Mouse (Mus musculus) myocyte (in vitro differentiated cells): ENCODE data around the gene Gm49405. TPM values are rescaled to one million over a fixed set of nuclear protein-coding genes. Genes with fewer than 3 reads are reported as not detected.
"Not testable (repeated sequence)": the region's sequence is repeated elsewhere in the genome, so short reads cannot be mapped to it uniquely, and the experiment has no call there.

Experiments used
- H3K27me3 ChIP-seq: one replicate; pipeline ENCODE4 v1.6.1; 2011; ENCODE audit not compliant: control insufficient read depth, insufficient read depth, insufficient read length
- H3K36me3 ChIP-seq: one replicate; pipeline ENCODE4 v1.6.1; 2011; ENCODE audit not compliant: control insufficient read depth, insufficient read depth
- H3K4me2 ChIP-seq: one replicate; pipeline ENCODE4 v1.6.1; 2011; ENCODE audit warnings: low read depth, control low read depth
- H3K4me3 ChIP-seq: one replicate; pipeline ENCODE4 v1.5.1; 2011; ENCODE audit warnings: mild to moderate bottlenecking, control low read depth, moderate library complexity
- H3K79me2 ChIP-seq: one replicate; pipeline ENCODE4 v1.6.1; 2011; ENCODE audit not compliant: control insufficient read depth, insufficient read depth
- H3ac ChIP-seq: one replicate; pipeline ENCODE4 v1.6.1; 2011; ENCODE audit not compliant: control insufficient read depth, insufficient read length
- CEBPB ChIP-seq: IDR thresholded peaks from 2 replicates; pipeline ENCODE4 v1.6.1; 2011; ENCODE audit warnings: mild to moderate bottlenecking, moderate library complexity; ENCODE audit not compliant: poor library complexity, insufficient read depth, severe bottlenecking
- E2F4 ChIP-seq: IDR thresholded peaks from one replicate; pipeline ENCODE4 v1.6.1; 2011; ENCODE audit warnings: mild to moderate bottlenecking, control low read depth, moderate library complexity; ENCODE audit not compliant: insufficient read depth
- MAX ChIP-seq: IDR thresholded peaks from one replicate; pipeline ENCODE4 v1.6.1; 2011; ENCODE audit warnings: low read depth, mild to moderate bottlenecking, control low read depth
- MYOD1 ChIP-seq, 3 experiments: IDR thresholded peaks; one replicate each; pipeline ENCODE4 v1.6.1; 2011; ENCODE audit warnings: control low read depth in 2 of 3, low read depth in 2 of 3, mild to moderate bottlenecking in 2 of 3, moderate library complexity in 1 of 3; ENCODE audit not compliant: insufficient read length in 2 of 3, control insufficient read depth in 1 of 3
- MYOG ChIP-seq, 3 experiments: IDR thresholded peaks; one replicate each; pipeline ENCODE4 v1.6.1; 2011; ENCODE audit warnings: control low read depth in 2 of 3, low read depth in 2 of 3, mild to moderate bottlenecking in 2 of 3; ENCODE audit not compliant: insufficient read length in 2 of 3, control insufficient read depth in 1 of 3, insufficient read depth in 1 of 3
- POLR2A ChIP-seq: IDR thresholded peaks from one replicate; pipeline ENCODE4 v1.6.1; 2011; ENCODE audit warnings: low read depth, mild to moderate bottlenecking, control low read depth, moderate library complexity; ENCODE audit not compliant: insufficient read length
- POLR2AphosphoS2 ChIP-seq: IDR thresholded peaks from one replicate; pipeline ENCODE4 v1.6.1; 2011; ENCODE audit warnings: low read depth, control low read depth; ENCODE audit not compliant: insufficient read length
- REST ChIP-seq: IDR thresholded peaks from one replicate; pipeline ENCODE4 v1.6.1; 2011; ENCODE audit warnings: mild to moderate bottlenecking, control low read depth, moderate library complexity; ENCODE audit not compliant: insufficient read depth, insufficient read length
- SRF ChIP-seq: IDR thresholded peaks from one replicate; pipeline ENCODE4 v1.6.1; 2011; ENCODE audit warnings: low read depth; ENCODE audit not compliant: control insufficient read depth, insufficient read length
- TCF12 ChIP-seq: IDR thresholded peaks from one replicate; pipeline ENCODE4 v1.6.1; 2011; ENCODE audit warnings: mild to moderate bottlenecking, control low read depth; ENCODE audit not compliant: poor library complexity, insufficient read depth, severe bottlenecking
- TCF3 ChIP-seq: IDR thresholded peaks from one replicate; pipeline ENCODE4 v1.6.1; 2011; ENCODE audit warnings: low read depth, control low read depth; ENCODE audit not compliant: insufficient read length
- USF1 ChIP-seq: IDR thresholded peaks from one replicate; pipeline ENCODE4 v1.6.1; 2011; ENCODE audit warnings: low read depth, mild to moderate bottlenecking, control low read depth, moderate library complexity
- polyA plus RNA-seq: library from polyadenylated mRNA; unstranded; fragments of >200 nt; fragmentation: generic; extraction: Trizol; gene quantifications from one replicate; pipeline ENCODE4 v1.2.1, GENCODE M21; 2012; ENCODE audit warnings: missing spikeins

Gene Gm49405
- polyA plus RNA-seq, 1 experiment: 0.50 TPM

- Histone ChIP-seq H3ac (no peak overlapping the region), H3K4me2 (no peak overlapping the region), H3K79me2 (no peaks in the 10 kb centered on the region), H3K4me3 (no peak overlapping the region), H3K27me3 (peaks cover 5% of the 10 kb centered on the region), H3K36me3 (no peaks in the 10 kb centered on the region)
- no peak for TF ChIP-seq TCF12
- TF ChIP-seq E2F4: no peak
- no peak for TF ChIP-seq POLR2AphosphoS2
- no peak for TF ChIP-seq REST
- TF ChIP-seq MYOG (IDR thresholded peaks at IDR 0.05; ENCODE audit: control insufficient read depth in 1 of 3, insufficient read depth in 1 of 3, insufficient read length in 2 of 3, low read depth in 2 of 3): no peak
- TF ChIP-seq MYOD1 (IDR thresholded peaks at IDR 0.05; ENCODE audit: control insufficient read depth in 1 of 3, insufficient read length in 2 of 3, low read depth in 2 of 3): no peak
- no peak for TF ChIP-seq POLR2A
- no peak for TF ChIP-seq CEBPB
- TF ChIP-seq MAX: no peak
- no peak for TF ChIP-seq SRF
- no peak for TF ChIP-seq TCF3
- no peak for TF ChIP-seq USF1
Measured at GRCm38 (mm10) chr19:3964030-3964429, 36.4 kb upstream of the Gm49405 start.

- H3K79me2 ChIP-seq: no peaks in the 10 kb centered on the region
- no peak overlapping the region for H3K4me3 ChIP-seq
- H3K4me2 ChIP-seq: no peak overlapping the region
- H3K36me3 ChIP-seq: no peaks in the 10 kb centered on the region
- no peak overlapping the region for H3ac ChIP-seq
- peaks cover 18% of the 10 kb centered on the region for H3K27me3 ChIP-seq
- no peak for TF ChIP-seq E2F4
- no peak for TF ChIP-seq SRF
- TF ChIP-seq REST: no peak
Measured at GRCm38 (mm10) chr19:3966330-3967075, 33.9 kb upstream of the Gm49405 start.

- TF ChIP-seq SRF (no peak), MYOD1 (IDR thresholded peaks at IDR 0.05; ENCODE audit: control insufficient read depth in 1 of 3, insufficient read length in 2 of 3, low read depth in 2 of 3) (no peak), CEBPB (no peak), REST (no peak)
- Histone ChIP-seq H3K4me3 (no peak overlapping the region), H3K27me3 (peaks cover 18% of the 10 kb centered on the region), H3ac (no peak overlapping the region), H3K79me2 (no peaks in the 10 kb centered on the region), H3K36me3 (no peaks in the 10 kb centered on the region), H3K4me2 (no peak overlapping the region)
Measured at GRCm38 (mm10) chr19:3967258-3967657, 33.2 kb upstream of the Gm49405 start.

GRCm38 (mm10) chr19:3972229-3972628 lies 28.2 kb upstream of the Gm49405 start, which contains the start of gene Aldh3b2:
Gene Aldh3b2, plus strand, starts transcription at chr19:3972328.
- no peak for TF ChIP-seq E2F4
- peak in 2 of 3 experiments; percentile 68 to 81 for TF ChIP-seq MYOD1 (IDR thresholded peaks at IDR 0.05; ENCODE audit: control insufficient read depth in 1 of 3, insufficient read length in 2 of 3, low read depth in 2 of 3)
- TF ChIP-seq MYOG (IDR thresholded peaks at IDR 0.05; ENCODE audit: control insufficient read depth in 1 of 3, insufficient read depth in 1 of 3, insufficient read length in 2 of 3, low read depth in 2 of 3): peak in 2 of 3 experiments; percentile 39 to 78
- Histone ChIP-seq H3K4me2 (no peak within 1 kb of the TSS), H3K36me3 (no peaks in the 10 kb centered on the region), H3ac (no peak within 1 kb of the TSS), H3K4me3 (no peak within 1 kb of the TSS), H3K27me3 (peaks cover 24% of the 10 kb centered on the region), H3K79me2 (no peaks in the 10 kb centered on the region)

GRCm38 (mm10) chr19:3974608-3975007 lies 25.8 kb upstream of the Gm49405 start:
- H3K4me3 ChIP-seq, H3K36me3 ChIP-seq, H3ac ChIP-seq, H3K79me2 ChIP-seq, H3K4me2 ChIP-seq: not testable (repeated sequence)
- H3K27me3 ChIP-seq: peaks cover 19% of the 10 kb centered on the region

- no peak overlapping the region for H3K4me2 ChIP-seq
Measured at GRCm38 (mm10) chr19:3975866-3976265, 24.6 kb upstream of the Gm49405 start.

More at GRCm38 (mm10) chr19:3975866-3976265, 24.6 kb upstream of the Gm49405 start:
- no peak overlapping the region for H3K4me3 ChIP-seq
- no peak overlapping the region for H3ac ChIP-seq
- TF ChIP-seq E2F4 (no peak), MYOG (IDR thresholded peaks at IDR 0.05; ENCODE audit: control insufficient read depth in 1 of 3, insufficient read depth in 1 of 3, insufficient read length in 2 of 3, low read depth in 2 of 3) (no peak), MYOD1 (IDR thresholded peaks at IDR 0.05; ENCODE audit: control insufficient read depth in 1 of 3, insufficient read length in 2 of 3, low read depth in 2 of 3) (no peak), CEBPB (no peak), SRF (no peak), TCF3 (no peak), MAX (no peak), REST (no peak), TCF12 (no peak)
- no peaks in the 10 kb centered on the region for H3K36me3 ChIP-seq
- peaks cover 11% of the 10 kb centered on the region for H3K27me3 ChIP-seq
- H3K79me2 ChIP-seq: no peaks in the 10 kb centered on the region
